Mouse (Mus musculus): ENCODE measurements around the gene Fzr1. TPM values are rescaled to one million over a fixed set of nuclear protein-coding genes. Genes with fewer than 3 reads are reported as not detected.
A peak's percentile ranks its signal among the peaks of the same experiment; 100 is the strongest.

Gene Fzr1
- polyA plus RNA-seq, 1 experiment = 181 TPM

- Histone ChIP-seq H3K27ac (ENCODE audit: control insufficient read depth, insufficient read depth, low read length) (peak overlapping the region; percentile 20), H3K4me1 (replicated peaks; ENCODE audit: control insufficient read depth, insufficient read depth, low read length) (peaks cover 54% of the 10 kb centered on the region), H3K27me3 (ENCODE audit: control insufficient read depth, insufficient read depth, low read length) (no peaks in the 10 kb centered on the region), H3K4me3 (ENCODE audit: control insufficient read depth, insufficient read depth, low read length) (no peak overlapping the region), H3K36me3 (ENCODE audit: control insufficient read depth, insufficient read depth, low read length) (peaks cover 52% of the 10 kb centered on the region)
- WGBS = 15% methylated on average over 6 of the region's 6 CpGs
- TF ChIP-seq CTCF (IDR thresholded peaks at IDR 0.05; ENCODE audit: borderline replicate concordance, control insufficient read depth, extremely low read depth, insufficient read depth, low read length, poor library complexity) (no peak), POLR2A (IDR thresholded peaks at IDR 0.05; ENCODE audit: control insufficient read depth, extremely low read depth, insufficient read depth, low read length, poor library complexity) (no peak)
- DNase-seq = no peak
Measured at GRCm38 (mm10) chr10:81326858-81327257, 51.5 kb downstream of the Fzr1 start.

- H3K27me3 ChIP-seq (ENCODE audit: control insufficient read depth, insufficient read depth, low read length) = no peaks in the 10 kb centered on the region
- H3K4me1 ChIP-seq (replicated peaks; ENCODE audit: control insufficient read depth, insufficient read depth, low read length) = peaks cover 48% of the 10 kb centered on the region
- peaks cover 48% of the 10 kb centered on the region for H3K36me3 ChIP-seq (ENCODE audit: control insufficient read depth, insufficient read depth, low read length)
- TF ChIP-seq POLR2A (IDR thresholded peaks at IDR 0.05; ENCODE audit: control insufficient read depth, extremely low read depth, insufficient read depth, low read length, poor library complexity) (no peak), CTCF (IDR thresholded peaks at IDR 0.05; ENCODE audit: borderline replicate concordance, control insufficient read depth, extremely low read depth, insufficient read depth, low read length, poor library complexity) (no peak)
- 97% methylated on average over 18 of the region's 18 CpGs for WGBS
- H3K27ac ChIP-seq (ENCODE audit: control insufficient read depth, insufficient read depth, low read length) = no peak overlapping the region
- no peak overlapping the region for H3K4me3 ChIP-seq (ENCODE audit: control insufficient read depth, insufficient read depth, low read length)
- no peak for DNase-seq
Measured at GRCm38 (mm10) chr10:81325781-81326180, 52.5 kb downstream of the Fzr1 start.

GRCm38 (mm10) chr10:81325176-81325575 lies 53.1 kb downstream of the Fzr1 start:
- peaks cover 42% of the 10 kb centered on the region for H3K4me1 ChIP-seq (replicated peaks; ENCODE audit: control insufficient read depth, insufficient read depth, low read length)
- H3K36me3 ChIP-seq (ENCODE audit: control insufficient read depth, insufficient read depth, low read length) = peaks cover 48% of the 10 kb centered on the region

GRCm38 (mm10) chr10:81323791-81324530 lies 54.4 kb downstream of the Fzr1 start:
- peaks cover 48% of the 10 kb centered on the region for H3K36me3 ChIP-seq (ENCODE audit: control insufficient read depth, insufficient read depth, low read length)
- no peak overlapping the region for H3K4me3 ChIP-seq (ENCODE audit: control insufficient read depth, insufficient read depth, low read length)
- no peak for DNase-seq
- 97% methylated on average over 18 of the region's 18 CpGs for WGBS
- peaks cover 43% of the 10 kb centered on the region for H3K4me1 ChIP-seq (replicated peaks; ENCODE audit: control insufficient read depth, insufficient read depth, low read length)
- H3K27me3 ChIP-seq (ENCODE audit: control insufficient read depth, insufficient read depth, low read length) = no peaks in the 10 kb centered on the region
- no peak overlapping the region for H3K27ac ChIP-seq (ENCODE audit: control insufficient read depth, insufficient read depth, low read length)
- TF ChIP-seq POLR2A (IDR thresholded peaks at IDR 0.05; ENCODE audit: control insufficient read depth, extremely low read depth, insufficient read depth, low read length, poor library complexity) (no peak), CTCF (IDR thresholded peaks at IDR 0.05; ENCODE audit: borderline replicate concordance, control insufficient read depth, extremely low read depth, insufficient read depth, low read length, poor library complexity) (no peak)

More at GRCm38 (mm10) chr10:81325176-81325575, 53.1 kb downstream of the Fzr1 start:
- no peak overlapping the region for H3K27ac ChIP-seq (ENCODE audit: control insufficient read depth, insufficient read depth, low read length)
- TF ChIP-seq CTCF (IDR thresholded peaks at IDR 0.05; ENCODE audit: borderline replicate concordance, control insufficient read depth, extremely low read depth, insufficient read depth, low read length, poor library complexity) (no peak), POLR2A (IDR thresholded peaks at IDR 0.05; ENCODE audit: control insufficient read depth, extremely low read depth, insufficient read depth, low read length, poor library complexity) (no peak)
- no peaks in the 10 kb centered on the region for H3K27me3 ChIP-seq (ENCODE audit: control insufficient read depth, insufficient read depth, low read length)
- 95% methylated on average over 21 of the region's 21 CpGs for WGBS
- no peak overlapping the region for H3K4me3 ChIP-seq (ENCODE audit: control insufficient read depth, insufficient read depth, low read length)
- DNase-seq = no peak

GRCm38 (mm10) chr10:81323141-81323775 lies 55.1 kb downstream of the Fzr1 start:
- peaks cover 48% of the 10 kb centered on the region for H3K36me3 ChIP-seq (ENCODE audit: control insufficient read depth, insufficient read depth, low read length)
- TF ChIP-seq POLR2A (IDR thresholded peaks at IDR 0.05; ENCODE audit: control insufficient read depth, extremely low read depth, insufficient read depth, low read length, poor library complexity) = no peak
- TF ChIP-seq CTCF (IDR thresholded peaks at IDR 0.05; ENCODE audit: borderline replicate concordance, control insufficient read depth, extremely low read depth, insufficient read depth, low read length, poor library complexity) = no peak
- DNase-seq = no peak
- H3K4me1 ChIP-seq (replicated peaks; ENCODE audit: control insufficient read depth, insufficient read depth, low read length) = peaks cover 38% of the 10 kb centered on the region
- whole genome bisulfite sequencing = 98% methylated on average over 23 of the region's 23 CpGs
- H3K27me3 ChIP-seq (ENCODE audit: control insufficient read depth, insufficient read depth, low read length) = no peaks in the 10 kb centered on the region
- H3K27ac ChIP-seq (ENCODE audit: control insufficient read depth, insufficient read depth, low read length) = no peak overlapping the region
- H3K4me3 ChIP-seq (ENCODE audit: control insufficient read depth, insufficient read depth, low read length) = no peak overlapping the region

- Histone ChIP-seq H3K4me3 (ENCODE audit: control insufficient read depth, insufficient read depth, low read length) (no peak overlapping the region), H3K36me3 (ENCODE audit: control insufficient read depth, insufficient read depth, low read length) (peaks cover 51% of the 10 kb centered on the region), H3K27ac (ENCODE audit: control insufficient read depth, insufficient read depth, low read length) (no peak overlapping the region), H3K27me3 (ENCODE audit: control insufficient read depth, insufficient read depth, low read length) (no peaks in the 10 kb centered on the region), H3K4me1 (replicated peaks; ENCODE audit: control insufficient read depth, insufficient read depth, low read length) (peaks cover 31% of the 10 kb centered on the region)
- TF ChIP-seq POLR2A (IDR thresholded peaks at IDR 0.05; ENCODE audit: control insufficient read depth, extremely low read depth, insufficient read depth, low read length, poor library complexity) (no peak), CTCF (IDR thresholded peaks at IDR 0.05; ENCODE audit: borderline replicate concordance, control insufficient read depth, extremely low read depth, insufficient read depth, low read length, poor library complexity) (no peak)
- no peak for DNase-seq
- 96% methylated on average over 27 of the region's 27 CpGs for WGBS
Measured at GRCm38 (mm10) chr10:81322444-81322843, 55.9 kb downstream of the Fzr1 start.

Measured in thymus, adult 2 months (tissue).